Mouse (Mus musculus) ovary, postnatal 14 days (tissue): ENCODE results near the gene Olfr522.

Experiments
- DNase-seq: peaks from one replicate; pipeline ENCODE4 v3.0.0; 2022; ENCODE audit warnings: low spot score

The Olfr522 gene

GRCm38 (mm10) chr7:140115583-140116328, 48.8 kb downstream of the Olfr522 start, which contains the start of gene Paox:
Gene Paox, plus strand, starts transcription at chr7:140115799.
- DNase-seq: peak; percentile 46

DNA sequence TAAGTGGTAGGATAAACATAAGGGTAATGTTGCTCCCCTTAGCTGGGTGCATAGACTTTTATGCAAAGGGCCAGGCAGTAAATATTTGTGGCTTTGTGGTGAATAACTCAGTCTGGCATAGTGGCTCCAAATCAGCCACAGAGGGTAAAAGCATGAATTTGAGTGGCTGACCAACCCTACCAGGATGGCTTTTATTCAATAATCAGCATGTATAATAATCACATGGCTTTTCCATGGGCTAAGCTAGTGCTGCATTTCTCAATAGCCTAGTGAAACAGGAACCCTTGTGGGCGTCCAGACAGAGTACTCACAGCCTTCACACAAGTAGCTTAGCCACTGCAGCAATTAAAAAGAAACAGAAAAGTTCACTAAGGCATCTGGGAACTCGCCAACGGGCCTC, 52.6 kb downstream of the Olfr522 start:
- no peak for DNase-seq
